Mouse (Mus musculus) adrenal gland, adult 8-10 months (tissue): ENCODE measurements around the gene Ank3. TPM values are rescaled to one million over a fixed set of nuclear protein-coding genes. Genes with fewer than 3 reads are reported as not detected.
"Not testable (repeated sequence)": the region's sequence is repeated elsewhere in the genome, so short reads cannot be mapped to it uniquely, and the experiment has no call there.

Experiments
- DNase-seq: peaks from one replicate; pipeline ENCODE4 v3.0.0; 2022
- total RNA-seq, 4 experiments: library from RNA; stranded (reverse); gene quantifications; 2 replicates each; pipeline ENCODE4 v1.2.4; 2022

Ank3 gene
- total RNA-seq, result 10 to 100 TPM; 12.0 to 26.9 (median 20.4) TPM

GRCm38 (mm10) chr10:69398763-69399590 lies at the start of gene Ank3:
Ank3 (plus strand) TSS chr10:69398773.
- DNase-seq, result no peak

GRCm38 (mm10) chr10:69351071-69351841 lies 47.3 kb upstream of the Ank3 start:
- DNase-seq, result no peak

GRCm38 (mm10) chr10:69351842-69352211 lies 46.7 kb upstream of the Ank3 start:
- no peak for DNase-seq

- DNase-seq, result peak; percentile 92
Measured at GRCm38 (mm10) chr10:69352212-69353085, 46.1 kb upstream of the Ank3 start, which contains the start of gene Cdk1. Cdk1 (minus strand) TSS chr10:69352938.

GRCm38 (mm10) chr10:69353086-69353479 lies 45.5 kb upstream of the Ank3 start:
- not testable (repeated sequence) for DNase-seq

GRCm38 (mm10) chr10:69359666-69360065 lies 38.9 kb upstream of the Ank3 start:
- DNase-seq, result no peak

- no peak for DNase-seq
Measured at GRCm38 (mm10) chr10:69366208-69366607, 32.4 kb upstream of the Ank3 start.

GRCm38 (mm10) chr10:69366877-69367387 lies 31.6 kb upstream of the Ank3 start:
- DNase-seq, result no peak

- no peak for DNase-seq
Measured at GRCm38 (mm10) chr10:69369321-69369720, 29.3 kb upstream of the Ank3 start.

GRCm38 (mm10) chr10:69371441-69371840 lies 27.1 kb upstream of the Ank3 start:
- no peak for DNase-seq

GRCm38 (mm10) chr10:69372061-69372460 lies 26.5 kb upstream of the Ank3 start:
- DNase-seq, result no peak

- DNase-seq, result no peak
Measured at GRCm38 (mm10) chr10:69373796-69374550, 24.6 kb upstream of the Ank3 start.

- no peak for DNase-seq
Measured at GRCm38 (mm10) chr10:69375154-69375553, 23.4 kb upstream of the Ank3 start.

- DNase-seq, result no peak
Measured at GRCm38 (mm10) chr10:69383186-69383585, 15.4 kb upstream of the Ank3 start.

- DNase-seq, result no peak
Measured at GRCm38 (mm10) chr10:69384640-69385039, 13.9 kb upstream of the Ank3 start.

GRCm38 (mm10) chr10:69385136-69385535 lies 13.4 kb upstream of the Ank3 start:
- no peak for DNase-seq

GRCm38 (mm10) chr10:69386767-69387166 lies 11.8 kb upstream of the Ank3 start:
- DNase-seq, result no peak

- DNase-seq, result no peak
Measured at GRCm38 (mm10) chr10:69389511-69389910, 9.1 kb upstream of the Ank3 start.

GRCm38 (mm10) chr10:69398197-69398762 lies 293 bp upstream of the Ank3 start:
- no peak for DNase-seq

- DNase-seq, result no peak
Measured at GRCm38 (mm10) chr10:69399814-69400385, 1.3 kb downstream of the Ank3 start.

GRCm38 (mm10) chr10:69405431-69405830 lies 6.9 kb downstream of the Ank3 start:
- DNase-seq, result no peak
